ENCODE assay signal across 12 mouse cellular contexts in the genomic region with DNA sequence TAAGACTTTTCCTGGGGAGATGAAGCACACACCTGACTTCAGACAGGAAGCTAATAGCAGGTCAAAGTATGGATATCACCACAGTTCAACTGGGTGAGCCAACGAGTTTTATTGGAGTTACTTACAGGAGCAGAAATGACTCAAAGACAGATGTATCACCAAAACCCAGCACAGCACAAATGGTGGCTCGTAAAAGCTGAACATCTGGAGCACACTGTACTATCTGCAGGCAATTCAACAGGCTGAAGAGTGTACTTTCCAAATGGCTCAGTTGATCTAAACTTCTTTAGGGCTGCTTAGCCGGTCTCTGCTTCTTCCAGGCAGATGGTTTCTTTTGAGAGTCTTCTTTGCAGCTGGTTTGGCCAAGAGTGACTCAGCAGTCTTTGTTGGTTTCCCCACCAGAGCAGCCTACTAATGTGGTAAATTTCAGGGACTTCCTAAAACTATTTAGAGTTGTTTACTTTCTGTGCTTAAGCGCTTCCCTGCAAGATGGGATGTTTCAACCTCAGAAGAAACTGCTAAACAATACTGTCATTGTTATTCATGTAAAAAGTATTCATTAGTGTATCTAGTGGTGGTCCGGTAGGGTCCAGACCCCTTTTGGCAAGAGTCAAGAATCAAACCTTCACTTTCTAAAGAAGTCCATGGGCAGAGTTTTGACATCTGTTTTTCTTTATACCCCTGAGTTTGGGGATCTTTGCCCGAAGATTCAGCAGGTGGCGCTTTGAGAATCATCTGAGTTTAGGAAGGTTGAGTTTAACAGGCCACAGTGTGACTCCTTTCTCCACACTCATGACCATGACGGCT. TPM values are rescaled to one million over a fixed set of nuclear protein-coding genes. Genes with fewer than 3 reads are reported as not detected.
DNase-seq lines count a peak whose midpoint lies in the region; ATAC-seq and TF ChIP-seq lines count a peak whose summit lies in the region.
"Had no signal": no experiment of that assay in that cellular context is flagged by ENCODE, and none has a peak within 500 bp of the region (broad histone marks: within the 10 kb centered on the region; RNA-seq: fewer than 3 reads in every experiment).

No protein-coding gene starts in this region.

- H3K36me3 ChIP-seq in hindbrain, postnatal 0 days (ENCODE audit: insufficient read depth, low read length): no peaks in the 10 kb centered on the region
- H3K36me3 ChIP-seq in hindbrain, embryonic 16.5 days (ENCODE audit: control insufficient read depth, insufficient read depth, low read length): no peaks in the 10 kb centered on the region
- H3K36me3 ChIP-seq: forebrain, embryonic 12.5 days; hindbrain, embryonic 15.5 days; midbrain, embryonic 15.5 days had no signal

- H3K9ac ChIP-seq in hindbrain, postnatal 0 days (replicated peaks; ENCODE audit: low read length): no peak overlapping the region
- no peak overlapping the region for H3K9ac ChIP-seq in hindbrain, embryonic 16.5 days (ENCODE audit: low read depth, low read length)
- H3K9ac ChIP-seq: forebrain, embryonic 12.5 days; hindbrain, embryonic 15.5 days; midbrain, embryonic 15.5 days had no signal

- H3K9me3 ChIP-seq in hindbrain, postnatal 0 days (ENCODE audit: low read length): no peaks in the 10 kb centered on the region
- no peaks in the 10 kb centered on the region for H3K9me3 ChIP-seq in hindbrain, embryonic 16.5 days (ENCODE audit: control insufficient read depth, low read length)
- H3K9me3 ChIP-seq: forebrain, embryonic 12.5 days; hindbrain, embryonic 15.5 days; midbrain, embryonic 15.5 days had no signal

- H3K27ac ChIP-seq in hindbrain, postnatal 0 days: no peak overlapping the region
- H3K27ac ChIP-seq in hindbrain, embryonic 16.5 days (ENCODE audit: low read depth, low read length): no peak overlapping the region
- H3K27ac ChIP-seq: forebrain, embryonic 12.5 days; hindbrain, embryonic 15.5 days; midbrain, embryonic 15.5 days had no signal

- no peak overlapping the region for H3K4me3 ChIP-seq in hindbrain, postnatal 0 days (ENCODE audit: low read length)
- H3K4me3 ChIP-seq in hindbrain, embryonic 16.5 days (ENCODE audit: low read length): no peak overlapping the region
- H3K4me3 ChIP-seq: forebrain, embryonic 12.5 days; hindbrain, embryonic 15.5 days; midbrain, embryonic 15.5 days had no signal

- DNase-seq in hindbrain, postnatal 0 days (ENCODE audit: low spot score): peak; percentile 34
- DNase-seq in thymus, postnatal 25 days: peak; percentile 20
- no peak for DNase-seq in thymus, adult 18-20 months
- DNase-seq in right cerebral cortex, adult 2 months (ENCODE audit: low spot score in 2 of 2): no peak
- no peak for DNase-seq in layer of hippocampus, adult 8-10 months (ENCODE audit: low spot score in 2 of 2)
- DNase-seq: layer of hippocampus, adult 9-11 months had no signal

- no peak overlapping the region for H3K4me2 ChIP-seq in hindbrain, postnatal 0 days (ENCODE audit: low read depth, low read length)
- H3K4me2 ChIP-seq in hindbrain, embryonic 16.5 days (ENCODE audit: low read length): no peak overlapping the region
- H3K4me2 ChIP-seq: forebrain, embryonic 12.5 days; hindbrain, embryonic 15.5 days; midbrain, embryonic 15.5 days had no signal

- TF ChIP-seq CTCF in hindbrain, postnatal 0 days (IDR thresholded peaks at IDR 0.05; ENCODE audit: low read depth): peak; percentile 18; the same call in 1 of the 2 replicates

- no peaks in the 10 kb centered on the region for H3K27me3 ChIP-seq in hindbrain, postnatal 0 days (ENCODE audit: insufficient read depth, low read length)
- H3K27me3 ChIP-seq in hindbrain, embryonic 16.5 days (replicated peaks; ENCODE audit: control insufficient read depth, insufficient read depth, low read length): no peaks in the 10 kb centered on the region
- H3K27me3 ChIP-seq: forebrain, embryonic 12.5 days; hindbrain, embryonic 15.5 days; midbrain, embryonic 15.5 days; Patski had no signal

- 60% methylated on average over 8 of the region's 8 CpGs for WGBS in hindbrain, postnatal 0 days
- WGBS in hindbrain, embryonic 16.5 days: 70% methylated on average over 8 of the region's 8 CpGs

- no peak for ATAC-seq in hindbrain, postnatal 0 days
- ATAC-seq in hindbrain, embryonic 16.5 days: no peak
- ATAC-seq in granulocyte monocyte progenitor cell, adult 5-6 weeks (replicated peaks; ENCODE audit: poor library complexity, severe bottlenecking): peak; percentile 40; the same call in 1 of the 2 replicates
- ATAC-seq: midbrain, embryonic 15.5 days; Patski had no signal

- no peaks in the 10 kb centered on the region for H3K4me1 ChIP-seq in hindbrain, postnatal 0 days (ENCODE audit: insufficient read depth, low read length)
- H3K4me1 ChIP-seq in hindbrain, embryonic 16.5 days (ENCODE audit: control insufficient read depth, insufficient read depth, low read depth, low read length): no peaks in the 10 kb centered on the region
- H3K4me1 ChIP-seq: forebrain, embryonic 12.5 days; hindbrain, embryonic 15.5 days; midbrain, embryonic 15.5 days had no signal

RNA-seq across cellular contexts. Expression of a gene that starts 48.0 kb away (rescaled TPM):
- total RNA-seq in hindbrain, postnatal 0 days (2014; rRNA removed): 214 and 230 TPM in 2 replicates
- polyA plus RNA-seq in hindbrain, postnatal 0 days (2015; fragmentation: Nextera tagmentation; extraction: Ambion mirVana): 94.2 and 103 TPM in 2 replicates
- polyA plus RNA-seq in hindbrain, embryonic 16.5 days (2015; fragmentation: Nextera tagmentation; extraction: Ambion mirVana): 60.3 and 70.9 TPM in 2 replicates
- 6.7 and 15.1 TPM in 2 replicates for total RNA-seq in granulocyte monocyte progenitor cell, adult 5-6 weeks (2014; fragmentation: Nextera tagmentation)
- 5.6 and 9.9 TPM in 2 replicates for total RNA-seq in granulocyte monocyte progenitor cell, adult 5-6 weeks (2017)
- total RNA-seq in layer of hippocampus, adult 8-10 months (2022): 10 to 100 TPM; 57.8 to 80.1 (median 67.6) TPM

Comparison
In these comparisons a context has a peak if more than half of its experiments do, and no peak if none do; other contexts are left out.
1. DNase-seq: peak in hindbrain, postnatal 0 days (single experiment) and thymus, postnatal 25 days (single experiment); none in thymus, adult 18-20 months (0 of 2), right cerebral cortex, adult 2 months (0 of 2) and layer of hippocampus, adult 8-10 months (0 of 2).